Mouse (Mus musculus) c-Kit-positive CD71-positive TER-119-negative erythroid progenitor cells, embryonic 14.5 days (primary cell): Measurements from ENCODE around the gene Cnpy1.

Experiments
- DNase-seq: peaks from one replicate; pipeline ENCODE4 v3.0.0-alpha.2; 2013; ENCODE audit warnings: low read depth

Gene Cnpy1

GRCm38 (mm10) chr5:28191201-28192098 lies 54.2 kb downstream of the Cnpy1 start:
- no peak for DNase-seq

DNA sequence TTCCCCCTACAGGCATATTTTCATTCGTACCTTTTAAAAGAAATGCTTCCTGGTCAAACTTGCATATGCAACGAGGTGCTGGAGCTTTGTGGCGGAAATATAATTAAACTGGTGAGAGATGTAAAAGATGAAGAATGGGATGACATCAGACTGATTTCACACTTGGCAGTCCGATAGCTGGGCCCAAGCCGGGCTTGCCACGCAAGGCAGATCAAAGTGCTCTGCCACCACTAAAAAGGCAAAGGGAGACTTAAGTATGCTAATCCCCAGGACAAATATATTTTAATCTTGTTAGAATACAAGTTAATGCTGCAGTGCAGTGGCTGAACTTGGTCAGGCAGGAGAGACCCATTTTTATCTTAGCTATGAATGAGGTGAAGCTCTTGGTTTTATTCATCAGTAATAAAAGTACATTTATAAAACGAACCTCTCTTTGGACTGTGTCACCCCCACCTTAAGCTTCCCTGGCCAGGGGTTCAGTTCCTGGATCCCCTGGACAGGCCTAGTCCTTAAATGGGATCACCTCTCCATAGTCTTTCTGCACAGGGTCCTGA lies 66.3 kb downstream of the Cnpy1 start:
- no peak for DNase-seq

GRCm38 (mm10) chr5:28178322-28178721 lies 67.3 kb downstream of the Cnpy1 start:
- no peak for DNase-seq

DNA sequence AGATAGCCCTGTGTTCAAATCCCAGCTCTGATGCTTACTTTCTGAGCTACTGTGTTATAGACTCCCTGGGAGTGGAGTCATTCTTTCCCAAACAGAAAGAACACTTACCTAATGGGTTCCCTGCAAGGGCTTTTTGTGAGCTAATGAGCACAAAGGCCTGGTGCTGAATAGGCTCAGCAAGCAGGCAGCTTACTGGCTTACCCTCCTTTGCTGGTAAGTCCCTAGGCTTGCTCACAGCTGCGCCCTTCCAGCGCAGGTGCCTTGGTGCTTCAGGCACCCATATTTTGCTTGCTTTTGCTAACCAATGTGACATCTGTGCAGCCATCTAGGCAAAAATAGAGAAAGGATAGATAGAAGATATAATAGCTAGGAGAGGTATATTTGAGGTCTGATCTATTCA lies 69.0 kb downstream of the Cnpy1 start:
- no peak for DNase-seq

DNA sequence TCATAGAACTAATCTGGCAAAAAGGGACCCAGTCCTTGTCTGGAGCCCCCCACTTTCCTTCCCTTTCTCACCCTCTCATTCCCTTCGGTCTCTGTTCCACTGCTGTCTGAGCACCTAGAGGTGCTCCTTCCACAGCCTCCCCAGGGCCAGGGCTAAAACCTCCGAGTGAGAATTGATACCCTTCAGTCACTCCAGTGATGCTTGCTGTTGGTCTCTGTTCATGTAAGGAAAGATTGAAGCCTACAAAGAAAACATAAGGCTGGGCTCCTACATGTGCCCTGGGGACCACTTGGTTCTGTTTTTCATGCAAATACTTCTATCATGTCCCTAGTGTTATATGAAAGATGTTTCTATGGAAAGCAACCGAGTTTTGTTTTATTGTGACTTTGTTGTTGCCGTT lies 69.6 kb downstream of the Cnpy1 start:
- DNase-seq, result no peak

DNA sequence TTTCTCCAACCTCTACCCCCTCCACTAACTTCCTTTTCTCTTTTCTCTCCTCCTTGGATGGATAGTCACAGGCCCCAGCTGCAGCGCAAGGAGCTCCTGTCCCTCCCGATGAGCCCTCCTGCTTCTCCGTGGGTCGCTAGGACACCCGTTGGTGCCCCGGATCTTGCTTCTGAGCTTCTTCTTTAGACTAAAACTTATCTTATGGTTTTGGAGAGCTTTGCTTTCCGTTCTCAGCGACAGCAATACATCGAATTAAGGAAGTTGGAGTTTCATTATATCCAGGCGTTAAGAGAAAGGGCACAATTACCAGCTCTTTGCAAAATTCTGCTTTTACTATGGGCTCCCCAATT lies 70.1 kb downstream of the Cnpy1 start:
- DNase-seq, result no peak

DNA sequence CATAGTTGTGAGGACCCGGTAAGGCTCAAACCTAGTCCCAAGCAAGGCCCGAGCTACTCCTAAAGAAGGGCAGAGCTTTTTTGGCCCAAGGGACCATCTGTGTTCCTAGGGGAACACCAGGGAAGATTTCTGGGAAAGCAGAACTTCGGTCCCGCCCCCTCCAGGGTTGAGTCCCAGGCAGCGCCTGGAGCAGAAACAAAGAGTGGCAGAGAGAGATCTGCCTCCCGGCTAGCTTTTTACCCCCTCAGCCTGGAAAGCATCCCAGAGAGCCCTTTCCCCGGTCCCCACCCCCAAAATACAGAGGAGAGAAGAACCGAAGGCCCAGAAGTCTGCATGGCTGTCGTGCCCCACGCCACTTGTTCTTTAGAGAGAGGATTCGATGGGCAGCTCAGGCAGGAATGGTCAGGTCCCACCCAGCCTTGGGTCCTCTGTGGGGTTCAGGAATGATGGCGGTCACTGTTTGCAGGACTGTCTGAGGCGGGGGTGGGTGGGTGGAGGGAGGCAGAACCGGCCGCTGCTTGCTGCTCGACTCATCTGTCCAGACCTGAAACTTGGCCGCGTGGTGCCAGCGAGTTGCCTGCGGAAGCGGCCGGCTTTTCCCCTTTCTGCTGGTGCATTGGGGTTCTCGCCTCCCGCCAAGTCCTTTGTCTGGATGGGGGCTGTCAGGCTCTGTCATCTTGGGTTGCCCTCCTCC lies 70.6 kb downstream of the Cnpy1 start:
- DNase-seq, result no peak

DNA sequence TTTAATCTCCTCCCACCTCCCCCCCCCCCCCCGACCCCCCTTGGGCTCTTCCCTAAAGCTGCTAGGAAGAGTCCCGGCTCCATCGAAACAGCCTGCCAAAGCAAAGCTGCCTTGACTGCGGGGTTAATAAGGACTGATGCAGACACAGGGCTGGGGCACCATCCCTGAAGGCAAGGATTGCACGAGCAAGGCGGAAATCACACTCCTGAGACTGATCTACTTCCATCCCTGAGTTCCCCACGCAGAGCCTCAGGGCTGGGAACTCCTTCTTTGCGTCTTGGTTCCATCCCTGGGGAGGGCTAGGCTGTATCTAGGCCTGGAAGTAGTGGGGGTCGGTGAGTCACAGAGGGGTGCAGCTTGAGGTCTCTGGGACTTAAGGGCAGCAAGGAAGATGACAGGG lies 71.5 kb downstream of the Cnpy1 start:
- no peak for DNase-seq

DNA sequence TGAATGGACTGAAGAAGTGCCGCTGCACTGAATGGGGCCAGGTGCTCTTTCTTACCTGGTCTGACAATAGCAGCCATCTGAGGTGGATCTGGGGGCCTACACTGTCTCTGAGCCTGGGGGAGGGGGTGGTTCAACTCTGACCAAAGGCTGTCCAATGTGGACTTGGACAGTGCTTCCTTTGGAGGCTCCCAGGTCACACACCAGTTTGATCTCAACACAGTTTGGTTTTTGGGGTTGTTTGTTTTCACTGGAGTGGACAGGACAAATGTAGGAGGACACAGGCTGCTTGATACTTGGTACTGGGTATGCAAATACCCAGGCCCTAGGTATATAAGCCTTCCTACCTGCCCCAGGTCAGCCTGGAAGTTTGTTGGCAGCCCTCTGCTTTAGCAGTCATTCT lies 71.9 kb downstream of the Cnpy1 start:
- no peak for DNase-seq

DNA sequence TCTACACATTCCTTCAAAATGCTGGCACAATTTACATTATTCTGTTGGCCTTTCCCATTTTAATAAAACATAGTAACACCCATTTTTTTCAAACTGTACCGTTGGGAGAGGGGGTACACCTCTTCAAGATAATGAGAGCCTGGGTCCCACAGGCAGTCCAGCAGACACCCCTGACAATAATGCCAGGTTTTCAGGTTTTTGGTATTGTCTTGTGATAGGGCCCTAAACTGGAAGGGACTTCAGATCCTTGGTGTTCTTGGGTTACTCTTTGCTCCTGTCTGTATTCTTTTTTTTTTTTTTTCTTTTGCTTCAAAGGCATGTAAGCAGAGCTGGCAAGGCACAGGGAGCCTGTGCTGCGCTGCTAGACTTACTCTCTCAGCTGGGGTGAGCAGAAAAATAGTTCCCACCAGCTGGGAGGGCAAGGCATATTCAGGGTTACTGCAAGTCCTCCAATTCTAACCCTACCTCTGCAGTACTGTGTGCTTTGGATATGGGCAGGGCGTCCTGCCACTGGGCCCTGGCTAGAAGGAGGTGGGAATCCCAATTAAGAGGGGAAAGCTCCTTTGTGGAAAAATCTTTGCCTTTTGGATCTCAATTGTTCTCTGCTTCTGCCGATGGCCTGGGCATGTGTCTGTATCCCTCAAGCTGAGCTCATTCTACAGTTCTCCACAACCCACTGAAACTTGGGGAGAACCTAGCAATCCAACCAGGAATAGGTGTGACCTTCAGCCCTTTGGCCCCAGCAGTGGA lies 72.5 kb downstream of the Cnpy1 start:
- no peak for DNase-seq

DNA sequence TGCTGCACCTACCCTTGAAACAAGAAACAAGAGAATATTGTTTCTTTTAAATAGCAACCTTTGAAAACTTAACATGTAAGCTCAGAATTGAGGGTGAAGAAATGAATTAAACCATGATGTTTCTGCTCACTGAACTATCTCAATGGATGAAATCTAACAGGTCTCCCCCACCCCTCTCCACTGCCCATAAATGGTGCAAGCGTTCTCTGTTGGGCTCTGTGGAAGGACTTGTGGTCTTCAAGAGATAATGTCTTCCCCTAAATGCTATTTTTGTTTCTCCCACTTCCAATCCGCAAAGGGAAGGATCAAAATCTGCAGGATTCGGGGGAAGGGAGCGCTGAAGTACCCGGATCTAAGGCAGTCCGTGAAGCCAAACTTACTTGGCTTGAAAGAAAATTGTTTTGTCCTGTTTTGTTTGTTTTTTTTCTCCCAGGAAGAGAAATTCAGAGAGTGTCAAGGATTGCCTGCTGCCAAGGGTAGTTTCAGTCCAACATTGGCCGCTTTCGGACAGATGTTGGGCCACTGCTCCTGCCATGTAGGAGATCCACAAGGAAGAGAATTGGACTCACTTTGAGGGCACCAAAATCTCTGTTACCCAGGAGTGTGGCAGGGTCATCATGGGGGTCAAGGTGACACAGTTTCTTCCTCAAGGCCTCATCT lies 73.2 kb downstream of the Cnpy1 start:
- no peak for DNase-seq

- no peak for DNase-seq
These were observed 73.9 kb downstream of the Cnpy1 start for GRCm38 (mm10) chr5:28171667-28172066.

GRCm38 (mm10) chr5:28170892-28171291 lies 74.7 kb downstream of the Cnpy1 start:
- no peak for DNase-seq

GRCm38 (mm10) chr5:28170081-28170480 lies 75.5 kb downstream of the Cnpy1 start:
- DNase-seq, result no peak

- DNase-seq, result no peak
These were observed 76.3 kb downstream of the Cnpy1 start for GRCm38 (mm10) chr5:28169166-28169801.

- DNase-seq, result no peak
These were observed 77.1 kb downstream of the Cnpy1 start for GRCm38 (mm10) chr5:28168253-28169165.

GRCm38 (mm10) chr5:28167611-28168252 lies 77.9 kb downstream of the Cnpy1 start:
- DNase-seq, result no peak

- no peak for DNase-seq
These were observed 79.1 kb downstream of the Cnpy1 start for GRCm38 (mm10) chr5:28166256-28167231.
